Mouse (Mus musculus) adipocyte (in vitro differentiated cells): Measurements from ENCODE around the gene Polr3gl.

Experiments
- DNase-seq: peaks from one replicate; pipeline ENCODE4 v3.0.0-alpha.2; 2016; ENCODE audit warnings: low spot score

The Polr3gl gene

GRCm38 (mm10) chr3:96598156-96599068 lies 4.4 kb upstream of the Polr3gl start:
- no peak for DNase-seq

DNA sequence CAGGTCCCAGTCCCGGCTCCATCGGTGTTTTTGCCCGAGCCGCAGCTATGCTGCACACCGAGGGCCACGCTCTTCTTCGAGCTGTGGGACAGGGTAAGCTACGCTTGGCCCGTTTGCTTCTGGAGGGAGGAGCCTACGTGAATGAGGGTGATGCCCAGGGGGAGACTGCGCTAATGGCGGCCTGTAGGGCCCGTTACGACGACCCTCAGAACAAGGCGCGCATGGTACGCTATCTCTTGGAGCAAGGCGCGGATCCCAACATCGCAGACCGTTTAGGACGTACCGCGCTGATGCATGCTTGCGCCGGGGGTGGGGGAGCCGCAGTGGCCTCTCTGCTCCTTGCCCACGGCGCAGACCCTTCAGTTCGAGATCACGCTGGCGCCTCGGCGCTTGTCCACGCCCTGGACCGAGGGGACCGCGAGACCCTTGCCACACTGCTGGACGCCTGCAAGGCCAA lies 3.5 kb upstream of the Polr3gl start:
- DNase-seq: no peak

DNA sequence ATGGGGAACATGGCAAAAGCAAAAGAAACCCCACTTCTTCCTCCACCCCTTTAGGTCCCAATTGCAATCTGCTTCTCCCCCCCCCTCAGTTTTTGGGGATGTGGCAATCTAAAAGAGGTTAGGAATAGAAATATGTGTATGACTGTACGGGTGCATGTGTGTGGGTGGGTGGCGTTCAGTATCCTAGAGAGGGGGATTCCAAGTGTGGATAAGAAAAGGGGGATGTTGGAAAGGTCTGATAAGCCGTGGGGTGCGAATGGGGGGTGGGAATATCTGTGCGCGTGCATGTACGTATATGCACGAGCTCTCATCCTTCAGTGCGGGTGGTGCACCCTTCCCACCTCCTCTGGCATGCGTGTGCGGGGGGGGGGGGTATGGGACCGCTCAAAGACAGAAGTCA lies 2.9 kb upstream of the Polr3gl start:
- DNase-seq: no peak

GRCm38 (mm10) chr3:96596228-96596707 lies 2.3 kb upstream of the Polr3gl start, which contains the start of gene Ankrd34a:
TSS of gene Ankrd34a (plus strand) at chr3:96596636.
- no peak for DNase-seq

GRCm38 (mm10) chr3:96595661-96596060 lies 1.7 kb upstream of the Polr3gl start:
- DNase-seq: no peak

- no peak for DNase-seq
Observed at GRCm38 (mm10) chr3:96594851-96595250, 870 bp upstream of the Polr3gl start.

DNA sequence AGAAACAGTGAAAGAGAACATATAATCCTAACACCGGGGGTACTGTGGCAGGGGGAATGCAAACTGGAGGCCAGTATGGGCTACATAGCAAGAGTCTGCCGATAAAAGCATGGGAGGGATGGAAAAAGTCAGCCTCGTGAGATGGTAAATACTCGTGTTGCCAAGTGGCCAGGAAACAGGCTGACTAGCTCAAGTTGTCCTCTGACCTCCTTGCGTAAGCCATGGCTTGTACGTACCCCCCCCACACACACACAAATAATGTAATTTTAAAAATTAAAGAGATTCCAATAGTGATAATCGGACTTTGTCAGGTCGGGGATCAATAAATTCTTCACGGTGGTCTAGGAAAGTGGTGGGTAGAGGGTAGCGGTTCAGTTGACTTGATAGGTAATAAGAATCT lies 607 bp downstream of the Polr3gl start:
- peak; percentile 89 for DNase-seq

- DNase-seq: no peak
Observed at GRCm38 (mm10) chr3:96590657-96591056, 3.3 kb downstream of the Polr3gl start.

GRCm38 (mm10) chr3:96583386-96583785 lies 10.6 kb downstream of the Polr3gl start:
- no peak for DNase-seq

GRCm38 (mm10) chr3:96581771-96582515 lies 12.0 kb downstream of the Polr3gl start:
- DNase-seq: no peak

GRCm38 (mm10) chr3:96581141-96581540 lies 12.8 kb downstream of the Polr3gl start:
- DNase-seq: no peak

DNA sequence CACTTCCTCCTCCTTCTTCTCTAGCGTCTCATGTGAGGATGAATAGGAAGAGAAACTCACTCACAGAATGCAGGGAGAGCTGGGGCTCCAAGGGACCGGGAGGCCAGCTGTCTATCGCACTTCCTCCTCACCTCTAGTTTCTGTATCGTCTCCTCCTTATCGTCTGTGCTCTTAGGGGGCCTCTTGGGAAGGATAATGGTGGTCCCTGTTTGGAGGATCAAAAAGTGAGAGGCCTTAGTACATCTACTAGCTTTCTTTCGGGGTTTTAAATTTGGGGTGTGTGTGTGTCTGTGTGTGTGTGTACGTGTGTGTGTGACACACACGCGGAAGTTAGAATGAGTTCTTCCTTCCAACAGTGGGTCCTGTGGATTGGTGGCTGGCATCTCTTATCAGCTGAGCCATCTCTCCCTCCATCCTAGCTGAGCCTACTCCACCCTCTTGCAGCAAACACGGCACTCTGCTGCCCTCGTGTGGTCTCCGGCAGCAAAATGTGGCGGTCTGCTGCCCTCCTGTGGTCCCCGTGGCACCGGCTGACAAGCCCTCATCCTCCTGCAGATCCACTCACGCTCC lies 14.0 kb downstream of the Polr3gl start:
- DNase-seq: peak; percentile 94

DNA sequence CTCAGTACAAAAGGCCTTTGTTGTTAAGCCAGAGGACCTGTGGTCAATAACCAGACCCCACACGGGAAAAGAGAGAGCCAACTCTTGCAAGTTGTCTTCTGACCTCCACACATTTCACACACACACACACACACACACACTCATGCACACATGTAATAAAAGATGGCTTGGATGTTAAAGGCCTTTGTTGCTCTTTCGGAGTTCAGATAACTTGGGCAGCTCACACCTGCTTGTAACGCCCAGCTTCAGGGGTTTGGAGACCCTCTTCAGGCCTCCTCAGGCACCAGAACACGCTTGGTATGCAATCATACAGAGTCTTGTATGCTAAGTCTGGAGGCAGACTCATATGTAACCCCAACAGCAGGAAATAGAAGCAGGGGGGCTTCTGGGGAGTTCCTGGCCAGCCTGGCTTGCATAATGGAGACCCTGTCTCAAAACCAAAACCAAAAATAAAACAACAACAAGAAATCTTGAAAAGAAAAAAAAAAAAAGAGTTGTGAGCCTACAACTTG lies 14.7 kb downstream of the Polr3gl start:
- DNase-seq: no peak

DNA sequence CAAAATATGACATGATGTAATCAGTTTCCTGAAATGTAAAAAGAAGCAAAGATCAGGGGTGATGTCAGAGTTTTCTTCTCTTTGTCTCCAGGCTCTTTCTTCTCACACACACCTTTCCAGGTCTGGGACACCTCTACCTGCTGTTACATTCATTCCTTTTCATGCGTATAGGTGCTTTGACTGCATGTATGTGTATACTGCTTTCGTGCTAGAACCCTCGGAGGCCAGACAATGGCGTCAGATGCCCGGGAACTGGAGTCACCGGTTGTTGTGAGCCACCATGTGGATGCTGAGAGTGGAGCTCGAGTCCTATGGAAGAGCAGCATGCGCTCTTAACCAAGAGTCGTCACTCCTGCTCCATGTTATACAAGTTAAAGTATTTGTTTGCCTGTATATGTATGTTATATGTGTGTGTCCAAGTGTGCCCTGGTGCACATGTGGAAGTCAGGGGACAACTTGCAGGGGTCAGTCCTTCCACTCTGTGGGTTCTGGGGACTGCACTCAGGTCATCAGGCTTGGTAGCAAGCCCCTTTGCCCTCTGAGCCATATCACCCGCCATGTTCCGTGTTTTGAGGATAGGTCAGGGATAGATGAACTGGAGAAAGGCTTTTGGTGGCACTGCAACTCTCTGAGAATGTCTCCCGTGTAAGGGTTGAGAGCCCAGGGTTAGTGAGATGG lies 15.3 kb downstream of the Polr3gl start:
- DNase-seq: no peak

GRCm38 (mm10) chr3:96577566-96577965 lies 16.4 kb downstream of the Polr3gl start:
- DNase-seq: no peak

GRCm38 (mm10) chr3:96576690-96577541 lies 17.1 kb downstream of the Polr3gl start, which contains the start of gene Gm16253:
TSS of gene Gm16253 (plus strand) at chr3:96576984.
- DNase-seq: peak; percentile 94

- DNase-seq: peak; percentile 91
Observed at GRCm38 (mm10) chr3:96576005-96576658, 17.8 kb downstream of the Polr3gl start.

DNA sequence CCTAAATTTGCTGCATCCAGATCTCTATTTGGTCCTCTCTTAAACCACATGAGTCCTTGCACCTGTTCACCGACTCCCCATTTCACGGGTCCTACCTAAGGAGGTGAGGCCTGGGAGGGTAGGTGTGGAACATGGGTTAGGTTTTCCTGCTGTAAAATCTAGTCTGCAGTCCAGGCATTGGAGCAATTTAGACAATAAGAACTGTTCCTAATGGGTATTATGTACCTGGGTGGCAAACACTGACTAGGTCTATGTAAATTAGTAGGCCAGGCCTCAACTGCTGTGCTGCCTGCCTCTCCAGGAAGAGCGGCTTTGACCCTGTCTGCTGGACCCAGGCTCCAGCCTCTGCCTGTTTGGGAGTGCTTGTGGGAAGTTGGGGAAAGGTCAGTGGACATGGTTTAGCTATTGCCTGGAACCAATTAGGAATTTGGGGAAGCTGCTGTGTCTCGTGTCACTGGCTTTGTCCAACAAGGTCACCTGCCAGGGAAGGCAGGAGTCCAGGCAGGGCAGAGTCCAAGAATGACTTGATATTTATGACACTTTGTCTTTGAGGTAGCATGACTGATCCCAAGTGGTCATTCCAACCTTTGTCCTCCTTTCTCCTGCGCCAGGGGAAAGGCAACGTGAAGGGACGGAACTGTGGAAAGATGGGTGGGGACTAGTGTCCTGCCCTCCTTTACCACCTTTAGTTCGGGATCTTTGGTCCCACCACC lies 18.6 kb downstream of the Polr3gl start:
- peak; percentile 96 for DNase-seq
